Mouse (Mus musculus) embryonic facial prominence, embryonic 11.5 days (tissue): ENCODE data around the gene Dennd1b. TPM values are rescaled to one million over a fixed set of nuclear protein-coding genes. Genes with fewer than 3 reads are reported as not detected.

Experiments used
- ATAC-seq: fragments of 200-750 bp; cut with Nextera tagmentation; replicated peaks from 2 replicates; pipeline ENCODE4 v1.8.0; 2017; ENCODE audit warnings: low read depth; ENCODE audit not compliant: insufficient number of reproducible peaks, low FRiP score, low TSS enrichment
- DNase-seq: peaks from one replicate; pipeline ENCODE4 v3.0.0-alpha.2; 2015; ENCODE audit warnings: low spot score
- H3K27ac ChIP-seq: fragments of 300-500 bp; sonication (generic); replicated peaks from 2 replicates; pipeline ENCODE4 v1.5.1; 2014; ENCODE audit warnings: mild to moderate bottlenecking, low read depth, low read length, control low read depth
- H3K27me3 ChIP-seq: fragments of 300-500 bp; sonication (generic); 2 replicates; pipeline ENCODE4 v1.6.1; 2014; ENCODE audit warnings: mild to moderate bottlenecking, low read length, moderate library complexity, mixed read lengths; ENCODE audit not compliant: control insufficient read depth, insufficient read depth
- H3K36me3 ChIP-seq: fragments of 300-500 bp; sonication (generic); replicated peaks from 2 replicates; pipeline ENCODE4 v1.6.1; 2014; ENCODE audit warnings: low read depth, mild to moderate bottlenecking, low read length, moderate library complexity, mixed read lengths; ENCODE audit not compliant: control insufficient read depth, insufficient read depth
- H3K4me1 ChIP-seq: fragments of 300-500 bp; sonication (generic); 2 replicates; pipeline ENCODE4 v1.6.1; 2014; ENCODE audit warnings: low read length, mixed read lengths; ENCODE audit not compliant: control insufficient read depth, insufficient read depth
- H3K4me2 ChIP-seq: fragments of 300-500 bp; sonication (generic); 2 replicates; pipeline ENCODE4 v1.6.1; 2014; ENCODE audit warnings: low read depth, mild to moderate bottlenecking, control low read depth, low read length, moderate library complexity
- H3K4me3 ChIP-seq: fragments of 300-500 bp; sonication (generic); 2 replicates; pipeline ENCODE4 v1.5.1; 2014; ENCODE audit warnings: low read depth, low read length, control low read depth
- H3K9ac ChIP-seq: fragments of 300-500 bp; sonication (generic); replicated peaks from 2 replicates; pipeline ENCODE4 v1.6.1; 2014; ENCODE audit warnings: mild to moderate bottlenecking, control low read depth, low read length
- H3K9me3 ChIP-seq: fragments of 300-500 bp; sonication (generic); replicated peaks from 2 replicates; pipeline ENCODE4 v1.6.1; 2016; ENCODE audit warnings: mild to moderate bottlenecking, low read length, inconsistent platforms, mixed read lengths; ENCODE audit not compliant: control insufficient read depth
- WGBS: fragments of 180-500 bp; shearing (Covaris S2); extraction: QIAGEN DNeasy Blood & Tissue Kit; methylation state at CpG from one replicate; pipeline ENCODE4 v1.1.7; 2014; 5-methylcytosine and 5-hydroxymethylcytosine counted together
- polyA plus RNA-seq: library from polyadenylated mRNA; unstranded; fragments of >200 nt; fragmentation: Nextera tagmentation; extraction: Ambion mirVana; gene quantifications from 2 replicates; pipeline ENCODE4 v1.2.1, GENCODE M21; 2014

Gene Dennd1b
- polyA plus RNA-seq, 1 experiment from 2014 or later = 7.9 TPM

DNA sequence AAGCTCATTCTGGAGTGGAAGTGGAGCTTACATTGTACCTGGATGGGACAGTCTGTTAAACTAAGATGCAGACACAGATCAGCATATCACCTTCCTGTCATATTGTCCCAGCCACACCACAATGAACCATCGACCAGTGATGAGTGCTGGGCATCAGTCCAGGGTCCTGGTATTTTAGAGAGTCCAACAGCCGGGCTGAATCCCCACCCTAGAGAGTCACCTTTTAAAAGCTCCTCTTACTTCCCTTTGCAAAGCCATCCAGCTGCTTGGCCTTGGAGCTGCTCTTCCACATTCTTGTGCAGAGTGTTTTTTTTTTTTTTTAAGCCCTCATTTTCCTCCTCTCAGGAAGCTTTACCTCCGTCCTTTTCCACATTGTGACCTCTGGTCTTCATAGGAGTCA, 33.2 kb upstream of the Dennd1b start:
- H3K9ac ChIP-seq = no peak overlapping the region
- H3K36me3 ChIP-seq = no peaks in the 10 kb centered on the region
- no peak overlapping the region for H3K27ac ChIP-seq
- ATAC-seq = no peak
- WGBS = 56% methylated on average over 3 of the region's 3 CpGs
- no peak overlapping the region for H3K4me3 ChIP-seq
- no peaks in the 10 kb centered on the region for H3K9me3 ChIP-seq
- DNase-seq = no peak
- H3K4me1 ChIP-seq = no peaks in the 10 kb centered on the region
- no peak overlapping the region for H3K4me2 ChIP-seq
- H3K27me3 ChIP-seq = no peaks in the 10 kb centered on the region

DNA sequence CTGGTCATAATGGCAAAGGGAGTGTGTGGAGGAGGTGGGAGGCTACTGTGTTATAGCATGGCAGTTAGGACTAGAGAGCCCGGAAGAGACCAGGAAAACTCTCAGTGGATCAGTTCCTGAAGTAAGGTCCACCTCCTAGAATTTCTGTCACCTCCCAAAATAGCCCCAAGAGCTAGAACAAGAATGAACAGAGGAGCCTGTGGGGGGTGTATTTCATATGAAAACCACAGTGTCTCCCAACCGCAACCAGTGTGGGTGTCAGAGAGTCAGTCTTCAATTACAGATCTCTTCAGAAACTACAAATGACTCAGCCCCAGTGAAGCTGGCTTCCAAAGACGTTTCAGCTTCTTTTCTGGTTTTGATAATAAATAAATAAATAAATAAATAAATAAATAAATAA, 32.4 kb upstream of the Dennd1b start:
- no peak for DNase-seq
- no peaks in the 10 kb centered on the region for H3K36me3 ChIP-seq
- H3K4me1 ChIP-seq = no peaks in the 10 kb centered on the region
- H3K27ac ChIP-seq = no peak overlapping the region
- H3K9ac ChIP-seq = no peak overlapping the region
- ATAC-seq = no peak
- no peak overlapping the region for H3K4me3 ChIP-seq
- H3K4me2 ChIP-seq = no peak overlapping the region
- H3K27me3 ChIP-seq = no peaks in the 10 kb centered on the region
- 71% methylated on average over 3 of the region's 3 CpGs for WGBS
- no peaks in the 10 kb centered on the region for H3K9me3 ChIP-seq

DNA sequence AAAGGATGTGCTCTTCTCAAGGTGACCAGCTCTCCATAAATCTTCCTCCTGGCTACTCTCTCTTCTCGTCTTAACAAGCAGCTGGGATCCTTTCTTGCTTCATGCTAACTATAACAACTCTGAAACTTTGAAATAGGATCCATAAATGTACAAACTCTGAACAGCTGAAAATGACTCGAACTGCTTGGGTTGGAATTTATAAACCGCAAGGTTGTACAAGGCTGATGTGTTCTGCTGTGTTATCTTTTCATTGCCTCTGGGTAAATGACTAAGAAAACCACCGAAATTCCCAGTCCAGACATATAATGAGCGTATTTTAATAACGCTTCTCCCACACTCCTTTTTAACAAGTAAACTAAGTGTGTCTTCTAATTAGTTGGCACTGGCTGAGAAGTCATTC, 27.1 kb upstream of the Dennd1b start:
- Histone ChIP-seq H3K27me3 (no peaks in the 10 kb centered on the region), H3K36me3 (no peaks in the 10 kb centered on the region), H3K9ac (no peak overlapping the region), H3K4me1 (no peaks in the 10 kb centered on the region), H3K4me2 (no peak overlapping the region), H3K27ac (no peak overlapping the region), H3K9me3 (no peaks in the 10 kb centered on the region), H3K4me3 (no peak overlapping the region)
- ATAC-seq = no peak
- WGBS = 75% methylated on average over 6 of the region's 6 CpGs
- no peak for DNase-seq

DNA sequence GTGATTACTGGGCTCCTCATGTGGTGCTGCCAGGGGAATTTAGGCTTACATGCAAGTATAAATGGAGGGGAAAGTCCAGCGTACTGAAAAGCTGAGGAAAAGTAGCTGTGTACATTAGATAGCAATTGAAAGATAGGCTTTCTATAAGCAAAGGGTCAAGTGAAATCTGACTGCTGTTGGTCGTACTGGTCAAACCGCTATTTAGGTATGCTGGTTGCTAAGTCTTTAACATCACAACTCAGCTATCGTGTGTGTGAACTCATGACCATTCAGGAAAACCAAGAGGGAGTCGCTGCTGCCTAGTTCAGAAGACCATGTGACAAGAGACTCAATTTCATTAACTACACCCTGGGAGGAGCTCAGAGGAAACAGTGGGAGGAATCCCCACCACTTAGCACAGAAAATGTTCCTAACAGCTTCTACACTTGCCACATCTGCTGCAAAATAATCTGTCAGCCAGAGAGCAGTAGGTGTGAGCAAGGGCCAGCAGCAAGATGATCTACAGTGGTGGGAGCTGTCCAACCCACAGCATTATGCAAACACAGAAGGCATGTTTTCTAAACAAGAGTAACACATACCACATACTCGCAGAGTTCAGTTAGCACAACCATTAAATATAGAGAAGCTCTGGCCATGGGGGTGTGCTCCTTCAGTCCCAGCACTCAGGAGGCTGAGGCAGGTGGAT, 25.4 kb upstream of the Dennd1b start:
- Histone ChIP-seq H3K4me2 (no peak overlapping the region), H3K27ac (no peak overlapping the region), H3K36me3 (no peaks in the 10 kb centered on the region), H3K4me3 (no peak overlapping the region), H3K9ac (no peak overlapping the region), H3K27me3 (no peaks in the 10 kb centered on the region), H3K4me1 (no peaks in the 10 kb centered on the region), H3K9me3 (no peaks in the 10 kb centered on the region)
- DNase-seq = no peak
- 87% methylated on average over 6 of the region's 6 CpGs for WGBS
- ATAC-seq = no peak

DNA sequence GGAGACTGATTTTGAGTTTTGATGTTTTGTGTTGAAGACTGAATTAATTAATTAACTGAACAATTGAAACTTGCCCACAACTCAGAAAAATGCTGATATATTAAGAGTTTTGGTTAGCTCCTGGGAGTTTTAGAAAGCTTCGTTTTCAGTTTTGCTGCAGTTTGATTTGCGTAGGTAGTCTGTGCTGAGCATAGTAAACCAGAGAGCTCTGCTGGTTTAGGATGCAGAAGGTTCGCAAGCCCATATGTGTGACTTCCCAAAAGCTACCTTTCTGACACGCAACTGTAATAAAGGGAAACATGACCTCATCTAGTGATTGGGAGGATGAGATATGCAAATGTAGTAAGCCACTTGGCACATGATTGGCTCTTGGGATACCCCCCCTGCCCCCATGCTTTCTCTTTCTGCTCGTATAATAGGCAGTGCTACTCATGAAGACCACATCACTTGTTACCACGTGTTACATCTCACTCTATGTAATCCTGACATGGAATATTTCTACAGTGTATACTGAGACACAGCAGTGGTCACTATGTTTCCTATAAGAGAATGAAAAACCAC, 23.6 kb upstream of the Dennd1b start:
- no peak for DNase-seq
- Histone ChIP-seq H3K4me2 (no peak overlapping the region), H3K9ac (no peak overlapping the region), H3K4me1 (no peaks in the 10 kb centered on the region), H3K36me3 (no peaks in the 10 kb centered on the region), H3K27ac (no peak overlapping the region), H3K4me3 (no peak overlapping the region), H3K9me3 (no peaks in the 10 kb centered on the region), H3K27me3 (no peaks in the 10 kb centered on the region)
- 77% methylated on average over 6 of the region's 6 CpGs for WGBS
- ATAC-seq = no peak

DNA sequence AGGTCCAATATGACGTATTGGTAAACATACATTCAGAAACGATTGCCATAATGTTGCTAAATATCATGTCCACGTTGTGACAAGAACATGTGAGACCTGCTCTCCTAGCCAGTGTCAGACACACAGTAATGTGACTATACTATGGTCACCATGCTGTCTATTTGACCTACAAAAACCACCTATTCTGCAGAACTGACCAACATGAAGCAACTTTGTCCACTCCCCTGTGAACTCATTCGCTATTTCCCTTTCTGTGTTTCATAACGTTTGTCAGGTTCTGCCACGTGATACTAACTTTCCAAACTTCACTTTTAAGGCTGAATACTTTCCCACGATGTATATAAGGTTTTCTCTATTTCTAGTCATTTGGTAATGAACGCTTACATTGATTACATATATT, 22.8 kb upstream of the Dennd1b start:
- H3K4me2 ChIP-seq = no peak overlapping the region
- 87% methylated on average over 8 of the region's 8 CpGs for WGBS
- no peaks in the 10 kb centered on the region for H3K27me3 ChIP-seq
- DNase-seq (no peak), ATAC-seq (no peak)
- no peak overlapping the region for H3K4me3 ChIP-seq
- H3K9ac ChIP-seq = no peak overlapping the region
- no peak overlapping the region for H3K27ac ChIP-seq
- H3K9me3 ChIP-seq = no peaks in the 10 kb centered on the region
- no peaks in the 10 kb centered on the region for H3K36me3 ChIP-seq
- H3K4me1 ChIP-seq = no peaks in the 10 kb centered on the region

DNA sequence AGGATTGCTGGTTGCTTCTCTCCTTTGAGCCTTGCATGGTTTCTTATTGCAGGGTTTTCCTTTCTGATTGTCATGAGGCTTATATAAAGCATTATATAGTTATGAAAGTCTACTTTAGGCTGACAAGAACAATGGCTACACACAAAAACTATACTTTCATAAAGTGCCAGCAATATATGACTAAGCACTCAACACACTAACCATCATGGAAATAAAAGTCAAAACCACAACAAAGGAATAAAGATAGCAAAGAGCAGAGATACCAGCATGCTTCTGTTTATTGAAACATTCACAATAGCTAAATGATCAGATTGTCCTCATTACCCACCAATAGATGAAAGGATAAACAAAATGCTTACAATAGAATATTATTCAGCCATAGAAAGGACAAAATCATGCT, 11.1 kb upstream of the Dennd1b start:
- no peaks in the 10 kb centered on the region for H3K36me3 ChIP-seq
- H3K9me3 ChIP-seq = no peaks in the 10 kb centered on the region
- H3K4me1 ChIP-seq = no peaks in the 10 kb centered on the region
- no peak overlapping the region for H3K27ac ChIP-seq
- no peak for DNase-seq
- H3K27me3 ChIP-seq = no peaks in the 10 kb centered on the region
- no peak overlapping the region for H3K4me2 ChIP-seq
- H3K4me3 ChIP-seq = no peak overlapping the region
- ATAC-seq = no peak
- H3K9ac ChIP-seq = no peak overlapping the region

DNA sequence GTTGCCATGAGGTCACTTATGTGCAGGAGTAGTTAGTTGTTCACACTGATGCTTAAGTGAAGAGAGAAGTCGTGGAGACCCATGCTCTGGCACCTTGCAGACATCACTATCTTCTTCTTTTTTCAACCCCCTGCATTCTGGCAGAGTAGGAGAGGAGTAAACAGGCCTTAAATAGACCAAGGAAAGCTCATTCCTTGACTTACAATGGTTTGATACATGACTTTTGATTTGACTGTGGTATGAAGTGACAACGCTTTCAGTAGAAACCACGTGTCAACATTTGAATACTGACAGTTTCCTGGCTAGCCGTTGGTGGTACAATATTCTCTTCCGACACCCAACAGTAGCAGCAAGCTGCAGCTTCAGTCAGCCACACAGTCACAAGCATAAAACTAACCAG, 8.3 kb upstream of the Dennd1b start:
- no peak overlapping the region for H3K4me2 ChIP-seq
- WGBS = 82% methylated on average over 5 of the region's 5 CpGs
- H3K4me1 ChIP-seq = no peaks in the 10 kb centered on the region
- no peak overlapping the region for H3K9ac ChIP-seq
- H3K4me3 ChIP-seq = no peak overlapping the region
- ATAC-seq = no peak
- DNase-seq = no peak
- H3K27ac ChIP-seq = no peak overlapping the region
- no peaks in the 10 kb centered on the region for H3K9me3 ChIP-seq
- no peaks in the 10 kb centered on the region for H3K36me3 ChIP-seq
- H3K27me3 ChIP-seq = no peaks in the 10 kb centered on the region
